Mouse (Mus musculus): Measurements from ENCODE around the gene Tctex1d1. TPM values are rescaled to one million over a fixed set of nuclear protein-coding genes. Genes with fewer than 3 reads are reported as not detected.

Gene Tctex1d1
- total and polyA plus RNA-seq, 2 experiments: not detected

DNA sequence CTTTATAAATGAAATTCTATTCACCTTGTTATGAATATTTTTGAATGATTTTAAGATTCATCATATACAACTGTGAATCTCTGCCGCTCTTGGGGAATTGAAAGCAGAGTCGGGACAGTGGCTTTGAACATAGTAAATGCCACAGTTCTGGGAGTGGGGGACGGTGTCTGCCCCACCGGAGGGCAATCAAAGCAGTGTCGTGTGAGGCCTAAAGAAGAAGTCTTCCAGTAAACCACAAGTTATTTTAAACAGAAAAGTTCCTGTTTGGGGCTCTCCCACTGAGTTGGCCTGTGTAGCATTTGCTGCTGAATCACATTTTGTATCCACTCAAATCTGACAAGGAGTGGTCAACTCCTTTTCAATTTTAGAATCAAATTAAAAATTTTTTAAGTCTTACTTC is 7.2 kb upstream of the Tctex1d1 start:
- no peaks in the 10 kb centered on the region for H3K36me3 ChIP-seq (ENCODE audit: control insufficient read depth, insufficient read depth, low read length)
- H3K79me2 ChIP-seq (ENCODE audit: control insufficient read depth, insufficient read depth, low read length): no peaks in the 10 kb centered on the region
- 80% methylated on average over 5 of the region's 5 CpGs for WGBS
- H3K9ac ChIP-seq (ENCODE audit: low read depth, low read length): no peak overlapping the region
- H3K27ac ChIP-seq (replicated peaks; ENCODE audit: insufficient read depth, low read depth, low read length): no peak overlapping the region
- no peak for TF ChIP-seq CTCF (IDR thresholded peaks at IDR 0.05; ENCODE audit: low read depth, low read length)
- H3K4me1 ChIP-seq (ENCODE audit: control insufficient read depth, insufficient read depth, low read length): peaks cover 5% of the 10 kb centered on the region
- no peaks in the 10 kb centered on the region for H3K27me3 ChIP-seq (ENCODE audit: control insufficient read depth, insufficient read depth, low read length)
- no peak for DNase-seq (ENCODE audit: extremely low read depth, low read depth, low spot score)
- no peak overlapping the region for H3K4me3 ChIP-seq (ENCODE audit: insufficient read depth, low read depth, low read length)

GRCm38 (mm10) chr4:102972071-102972470 is 6.3 kb upstream of the Tctex1d1 start:
- H3K36me3 ChIP-seq (ENCODE audit: control insufficient read depth, insufficient read depth, low read length): no peaks in the 10 kb centered on the region
- TF ChIP-seq POLR2A (IDR thresholded peaks at IDR 0.05; ENCODE audit: extremely low read depth, insufficient read depth, low read length): no peak
- TF ChIP-seq CTCF (IDR thresholded peaks at IDR 0.05; ENCODE audit: low read depth, low read length): no peak
- H3K27me3 ChIP-seq (ENCODE audit: control insufficient read depth, insufficient read depth, low read length): no peaks in the 10 kb centered on the region
- 71% methylated on average over 3 of the region's 3 CpGs for WGBS
- no peaks in the 10 kb centered on the region for H3K79me2 ChIP-seq (ENCODE audit: control insufficient read depth, insufficient read depth, low read length)
- DNase-seq (ENCODE audit: extremely low read depth, low read depth, low spot score): no peak
- no peak overlapping the region for H3K4me3 ChIP-seq (ENCODE audit: insufficient read depth, low read depth, low read length)
- H3K9ac ChIP-seq (ENCODE audit: low read depth, low read length): no peak overlapping the region
- H3K4me1 ChIP-seq (ENCODE audit: control insufficient read depth, insufficient read depth, low read length): peaks cover 13% of the 10 kb centered on the region
- no peak overlapping the region for H3K27ac ChIP-seq (replicated peaks; ENCODE audit: insufficient read depth, low read depth, low read length)

DNA sequence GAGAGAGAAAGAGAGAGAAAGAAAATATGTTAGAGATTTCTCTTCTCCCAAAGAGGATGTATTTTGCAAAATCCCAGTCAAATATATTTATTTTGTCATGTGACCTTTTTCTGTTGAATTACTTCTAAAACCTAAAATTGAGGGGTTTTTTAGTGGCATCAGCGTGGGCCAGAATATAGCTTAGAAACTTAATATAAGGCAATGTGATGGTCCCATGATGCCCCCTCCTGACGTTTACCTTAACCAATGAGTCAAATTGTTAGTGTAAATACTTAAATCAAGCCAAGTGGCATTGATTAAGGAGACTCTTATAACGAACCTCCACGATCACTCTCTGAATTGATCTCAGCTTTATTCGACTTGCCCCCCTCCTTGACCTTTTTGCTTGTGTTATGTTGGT is 4.2 kb upstream of the Tctex1d1 start:
- no peak for DNase-seq (ENCODE audit: extremely low read depth, low read depth, low spot score)
- no peak for TF ChIP-seq CTCF (IDR thresholded peaks at IDR 0.05; ENCODE audit: low read depth, low read length)
- TF ChIP-seq POLR2A (IDR thresholded peaks at IDR 0.05; ENCODE audit: extremely low read depth, insufficient read depth, low read length): no peak
- no peak overlapping the region for H3K27ac ChIP-seq (replicated peaks; ENCODE audit: insufficient read depth, low read depth, low read length)
- H3K9ac ChIP-seq (ENCODE audit: low read depth, low read length): no peak overlapping the region
- no peaks in the 10 kb centered on the region for H3K79me2 ChIP-seq (ENCODE audit: control insufficient read depth, insufficient read depth, low read length)
- WGBS: 73% methylated on average over 5 of the region's 5 CpGs
- no peaks in the 10 kb centered on the region for H3K27me3 ChIP-seq (ENCODE audit: control insufficient read depth, insufficient read depth, low read length)
- no peaks in the 10 kb centered on the region for H3K36me3 ChIP-seq (ENCODE audit: control insufficient read depth, insufficient read depth, low read length)
- no peak overlapping the region for H3K4me3 ChIP-seq (ENCODE audit: insufficient read depth, low read depth, low read length)
- peaks cover 13% of the 10 kb centered on the region for H3K4me1 ChIP-seq (ENCODE audit: control insufficient read depth, insufficient read depth, low read length)

DNA sequence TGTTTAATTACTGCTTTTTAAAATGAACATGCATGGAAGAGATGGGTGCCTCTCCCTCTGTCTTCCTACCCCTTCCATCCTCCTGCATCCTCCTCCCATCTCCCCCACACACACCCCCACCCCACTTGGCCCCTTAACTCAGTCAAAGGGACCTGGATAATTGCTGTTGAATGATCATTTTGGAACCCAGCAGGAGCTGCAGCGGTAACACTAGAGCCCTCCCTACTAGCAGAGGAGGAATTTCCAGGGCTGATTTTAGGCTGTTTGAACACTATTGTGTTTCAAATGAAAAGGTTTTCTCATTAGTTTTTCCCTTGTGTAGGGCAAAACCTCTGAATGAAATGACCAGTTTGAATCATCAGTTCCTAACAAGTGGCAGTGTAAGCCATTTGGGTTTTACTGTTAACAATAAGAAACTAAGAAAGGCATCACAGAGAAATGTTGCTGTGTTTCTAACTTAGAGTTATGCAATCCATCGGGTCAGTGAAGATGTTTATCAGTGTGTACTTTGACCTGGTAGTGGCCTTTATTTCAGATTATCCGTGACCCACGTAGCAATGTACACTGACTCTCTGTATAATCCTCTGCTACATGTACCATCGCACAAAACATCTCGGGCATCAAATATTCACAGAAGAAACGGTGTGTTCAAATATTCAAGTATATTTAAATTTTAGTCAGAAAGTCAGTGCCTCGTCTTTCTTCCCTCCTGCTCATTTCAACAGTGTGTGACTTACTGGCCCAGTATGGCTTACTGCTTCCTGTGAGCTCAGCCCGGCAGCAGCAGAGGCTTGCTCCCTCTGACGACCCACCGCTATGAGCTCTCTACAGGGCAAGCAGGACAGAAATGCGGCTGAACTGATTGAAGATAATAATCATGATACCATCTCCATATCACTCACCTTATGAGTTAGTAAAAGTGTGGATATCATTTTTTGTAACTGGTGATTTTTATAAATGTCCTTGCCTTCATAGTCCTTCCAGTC is 1.8 kb upstream of the Tctex1d1 start:
- H3K36me3 ChIP-seq (ENCODE audit: control insufficient read depth, insufficient read depth, low read length): no peaks in the 10 kb centered on the region
- peaks cover 10% of the 10 kb centered on the region; the same call in 1 of the 2 replicates for H3K4me1 ChIP-seq (ENCODE audit: control insufficient read depth, insufficient read depth, low read length)
- no peaks in the 10 kb centered on the region for H3K79me2 ChIP-seq (ENCODE audit: control insufficient read depth, insufficient read depth, low read length)
- no peak overlapping the region for H3K27ac ChIP-seq (replicated peaks; ENCODE audit: insufficient read depth, low read depth, low read length)
- no peak for TF ChIP-seq POLR2A (IDR thresholded peaks at IDR 0.05; ENCODE audit: extremely low read depth, insufficient read depth, low read length)
- no peak for TF ChIP-seq CTCF (IDR thresholded peaks at IDR 0.05; ENCODE audit: low read depth, low read length)
- H3K27me3 ChIP-seq (ENCODE audit: control insufficient read depth, insufficient read depth, low read length): no peaks in the 10 kb centered on the region
- peak; percentile 83 for DNase-seq (ENCODE audit: extremely low read depth, low read depth, low spot score)
- H3K4me3 ChIP-seq (ENCODE audit: insufficient read depth, low read depth, low read length): no peak overlapping the region
- 22% methylated on average over 12 of the region's 12 CpGs for WGBS
- no peak overlapping the region for H3K9ac ChIP-seq (ENCODE audit: low read depth, low read length)

DNA sequence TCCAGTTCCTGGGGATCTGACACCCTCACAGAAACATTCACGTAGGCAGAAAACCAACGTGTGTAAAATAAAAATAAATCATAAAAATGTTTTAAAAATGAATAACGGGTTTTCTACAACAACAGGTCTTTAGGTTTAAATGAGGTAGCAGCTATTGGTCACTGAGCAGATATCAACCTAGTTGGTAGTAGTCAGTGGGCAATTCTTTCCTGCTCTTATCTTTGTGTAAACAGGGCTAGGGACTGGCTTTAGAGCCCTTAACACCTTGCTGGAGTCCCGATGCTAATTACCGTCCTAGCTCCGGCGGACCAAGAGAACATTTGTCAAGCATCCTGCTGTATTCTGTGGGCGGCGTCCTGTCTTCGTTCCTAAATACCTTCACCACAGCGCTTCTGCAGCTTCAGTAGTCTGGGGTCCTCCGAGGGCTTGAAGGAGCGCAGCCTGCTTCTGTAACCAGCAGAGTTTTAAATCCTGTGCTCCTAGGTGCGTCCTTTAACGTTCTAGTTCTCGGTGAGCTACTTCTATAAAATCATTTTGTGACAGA is 556 bp upstream of the Tctex1d1 start:
- Histone ChIP-seq H3K27me3 (ENCODE audit: control insufficient read depth, insufficient read depth, low read length) (no peaks in the 10 kb centered on the region), H3K27ac (replicated peaks; ENCODE audit: insufficient read depth, low read depth, low read length) (no peak overlapping the region), H3K9ac (ENCODE audit: low read depth, low read length) (no peak overlapping the region), H3K4me3 (ENCODE audit: insufficient read depth, low read depth, low read length) (no peak overlapping the region), H3K4me1 (ENCODE audit: control insufficient read depth, insufficient read depth, low read length) (peaks cover 10% of the 10 kb centered on the region; the same call in 1 of the 2 replicates), H3K36me3 (ENCODE audit: control insufficient read depth, insufficient read depth, low read length) (no peaks in the 10 kb centered on the region), H3K79me2 (ENCODE audit: control insufficient read depth, insufficient read depth, low read length) (no peaks in the 10 kb centered on the region)
- no peak for DNase-seq (ENCODE audit: extremely low read depth, low read depth, low spot score)
- WGBS: 45% methylated on average over 16 of the region's 16 CpGs
- TF ChIP-seq CTCF (IDR thresholded peaks at IDR 0.05; ENCODE audit: low read depth, low read length): no peak
- TF ChIP-seq POLR2A (IDR thresholded peaks at IDR 0.05; ENCODE audit: extremely low read depth, insufficient read depth, low read length): no peak

- Histone ChIP-seq H3K27me3 (ENCODE audit: control insufficient read depth, insufficient read depth, low read length) (no peaks in the 10 kb centered on the region), H3K9ac (ENCODE audit: low read depth, low read length) (no peak overlapping the region), H3K36me3 (ENCODE audit: control insufficient read depth, insufficient read depth, low read length) (no peaks in the 10 kb centered on the region), H3K79me2 (ENCODE audit: control insufficient read depth, insufficient read depth, low read length) (no peaks in the 10 kb centered on the region), H3K27ac (replicated peaks; ENCODE audit: insufficient read depth, low read depth, low read length) (no peak overlapping the region), H3K4me1 (ENCODE audit: control insufficient read depth, insufficient read depth, low read length) (peaks cover 10% of the 10 kb centered on the region; the same call in 1 of the 2 replicates), H3K4me3 (ENCODE audit: insufficient read depth, low read depth, low read length) (no peak overlapping the region)
- TF ChIP-seq POLR2A (IDR thresholded peaks at IDR 0.05; ENCODE audit: extremely low read depth, insufficient read depth, low read length): no peak
- no peak for TF ChIP-seq CTCF (IDR thresholded peaks at IDR 0.05; ENCODE audit: low read depth, low read length)
- DNase-seq (ENCODE audit: extremely low read depth, low read depth, low spot score): peak; percentile 15
- 46% methylated on average over 5 of the region's 5 CpGs for WGBS
Observed at GRCm38 (mm10) chr4:102979385-102979784, 979 bp downstream of the Tctex1d1 start.

All from liver, adult 2 months (tissue).